Mouse (Mus musculus): ENCODE data around the gene Pou2f2.

- TF ChIP-seq POLR2A (IDR thresholded peaks at IDR 0.05; ENCODE audit: extremely low read depth, insufficient read depth, low read length) = no peak
- no peak for TF ChIP-seq CTCF (IDR thresholded peaks at IDR 0.05; ENCODE audit: low read depth, low read length)
Measured at GRCm38 (mm10) chr7:25180512-25180911, 986 bp upstream of the Pou2f2 start.

Measured in liver, adult 2 months (tissue).